Mouse (Mus musculus): Measurements from ENCODE around the gene Vps35. TPM values are rescaled to one million over a fixed set of nuclear protein-coding genes. Genes with fewer than 3 reads are reported as not detected.

The Vps35 gene
- polyA plus RNA-seq, 1 experiment: 146 TPM

- H3K4me1 ChIP-seq (ENCODE audit: control insufficient read depth, insufficient read depth, low read length): no peaks in the 10 kb centered on the region
- H3K27ac ChIP-seq (ENCODE audit: insufficient read depth, low read length): no peak overlapping the region
- TF ChIP-seq POLR2A (IDR thresholded peaks at IDR 0.05; ENCODE audit: insufficient read depth, low read length): no peak
- TF ChIP-seq EP300 (IDR thresholded peaks at IDR 0.05; ENCODE audit: insufficient read depth, low read depth, low read length): no peak
- no peak for TF ChIP-seq CTCF (IDR thresholded peaks at IDR 0.05; ENCODE audit: low read depth, low read length)
- peaks cover 20% of the 10 kb centered on the region for H3K36me3 ChIP-seq (ENCODE audit: control insufficient read depth, insufficient read depth, low read length, poor library complexity, severe bottlenecking)
- H3K27me3 ChIP-seq (ENCODE audit: control insufficient read depth, insufficient read depth, low read length, poor library complexity, severe bottlenecking): no peaks in the 10 kb centered on the region
- H3K9me3 ChIP-seq (replicated peaks; ENCODE audit: control insufficient read depth, insufficient read depth, low read length, poor library complexity, severe bottlenecking): no peaks in the 10 kb centered on the region
- no peak overlapping the region for H3K4me3 ChIP-seq (ENCODE audit: low read depth, low read length)
- no peak overlapping the region for H3K9ac ChIP-seq (ENCODE audit: low read depth, poor library complexity, severe bottlenecking)
Observed at GRCm38 (mm10) chr8:85311743-85312142, 12.1 kb upstream of the Vps35 start.

- no peaks in the 10 kb centered on the region for H3K9me3 ChIP-seq (replicated peaks; ENCODE audit: control insufficient read depth, insufficient read depth, low read length, poor library complexity, severe bottlenecking)
- no peak overlapping the region for H3K4me3 ChIP-seq (ENCODE audit: low read depth, low read length)
- no peaks in the 10 kb centered on the region for H3K27me3 ChIP-seq (ENCODE audit: control insufficient read depth, insufficient read depth, low read length, poor library complexity, severe bottlenecking)
- H3K9ac ChIP-seq (ENCODE audit: low read depth, poor library complexity, severe bottlenecking): no peak overlapping the region
- no peaks in the 10 kb centered on the region for H3K4me1 ChIP-seq (ENCODE audit: control insufficient read depth, insufficient read depth, low read length)
- H3K36me3 ChIP-seq (ENCODE audit: control insufficient read depth, insufficient read depth, low read length, poor library complexity, severe bottlenecking): peaks cover 48% of the 10 kb centered on the region
- TF ChIP-seq CTCF (IDR thresholded peaks at IDR 0.05; ENCODE audit: low read depth, low read length): no peak
- no peak for TF ChIP-seq POLR2A (IDR thresholded peaks at IDR 0.05; ENCODE audit: insufficient read depth, low read length)
- no peak for TF ChIP-seq EP300 (IDR thresholded peaks at IDR 0.05; ENCODE audit: insufficient read depth, low read depth, low read length)
- no peak overlapping the region for H3K27ac ChIP-seq (ENCODE audit: insufficient read depth, low read length)
Observed at GRCm38 (mm10) chr8:85308564-85308963, 9.0 kb upstream of the Vps35 start.

GRCm38 (mm10) chr8:85303531-85303930, 3.9 kb upstream of the Vps35 start:
- no peaks in the 10 kb centered on the region for H3K9me3 ChIP-seq (replicated peaks; ENCODE audit: control insufficient read depth, insufficient read depth, low read length, poor library complexity, severe bottlenecking)
- TF ChIP-seq POLR2A (IDR thresholded peaks at IDR 0.05; ENCODE audit: insufficient read depth, low read length) (no peak), CTCF (IDR thresholded peaks at IDR 0.05; ENCODE audit: low read depth, low read length) (no peak), EP300 (IDR thresholded peaks at IDR 0.05; ENCODE audit: insufficient read depth, low read depth, low read length) (no peak)
- peaks cover 66% of the 10 kb centered on the region for H3K36me3 ChIP-seq (ENCODE audit: control insufficient read depth, insufficient read depth, low read length, poor library complexity, severe bottlenecking)
- no peaks in the 10 kb centered on the region for H3K27me3 ChIP-seq (ENCODE audit: control insufficient read depth, insufficient read depth, low read length, poor library complexity, severe bottlenecking)
- no peak overlapping the region for H3K9ac ChIP-seq (ENCODE audit: low read depth, poor library complexity, severe bottlenecking)
- no peaks in the 10 kb centered on the region for H3K4me1 ChIP-seq (ENCODE audit: control insufficient read depth, insufficient read depth, low read length)
- no peak overlapping the region for H3K27ac ChIP-seq (ENCODE audit: insufficient read depth, low read length)
- no peak overlapping the region for H3K4me3 ChIP-seq (ENCODE audit: low read depth, low read length)

DNA sequence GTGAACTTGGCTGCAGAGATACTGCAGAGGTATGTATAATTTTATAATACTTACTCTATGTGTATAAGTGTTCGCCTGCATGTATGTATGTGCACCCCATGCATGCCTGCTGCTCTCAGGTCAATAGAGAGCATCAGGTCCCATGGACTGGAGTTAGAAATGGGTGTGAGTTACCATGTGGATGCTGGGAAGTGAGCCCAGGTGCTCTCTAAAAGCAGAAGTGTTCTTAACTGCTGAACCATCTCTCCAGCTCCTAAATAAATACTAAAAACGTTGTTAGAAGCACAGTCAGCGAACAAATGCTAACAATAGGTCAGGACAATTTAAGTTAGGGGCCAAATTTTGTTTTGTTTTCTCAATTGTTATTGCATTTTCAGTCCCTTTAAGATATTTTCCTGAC, 3.3 kb upstream of the Vps35 start:
- Histone ChIP-seq H3K9ac (ENCODE audit: low read depth, poor library complexity, severe bottlenecking) (no peak overlapping the region), H3K4me1 (ENCODE audit: control insufficient read depth, insufficient read depth, low read length) (no peaks in the 10 kb centered on the region), H3K4me3 (ENCODE audit: low read depth, low read length) (no peak overlapping the region), H3K36me3 (ENCODE audit: control insufficient read depth, insufficient read depth, low read length, poor library complexity, severe bottlenecking) (peaks cover 61% of the 10 kb centered on the region), H3K9me3 (replicated peaks; ENCODE audit: control insufficient read depth, insufficient read depth, low read length, poor library complexity, severe bottlenecking) (no peaks in the 10 kb centered on the region), H3K27ac (ENCODE audit: insufficient read depth, low read length) (no peak overlapping the region), H3K27me3 (ENCODE audit: control insufficient read depth, insufficient read depth, low read length, poor library complexity, severe bottlenecking) (no peaks in the 10 kb centered on the region)
- TF ChIP-seq POLR2A (IDR thresholded peaks at IDR 0.05; ENCODE audit: insufficient read depth, low read length) (no peak), EP300 (IDR thresholded peaks at IDR 0.05; ENCODE audit: insufficient read depth, low read depth, low read length) (no peak), CTCF (IDR thresholded peaks at IDR 0.05; ENCODE audit: low read depth, low read length) (no peak)

GRCm38 (mm10) chr8:85301941-85302340, 2.3 kb upstream of the Vps35 start:
- Histone ChIP-seq H3K4me1 (ENCODE audit: control insufficient read depth, insufficient read depth, low read length) (no peaks in the 10 kb centered on the region), H3K27me3 (ENCODE audit: control insufficient read depth, insufficient read depth, low read length, poor library complexity, severe bottlenecking) (no peaks in the 10 kb centered on the region), H3K36me3 (ENCODE audit: control insufficient read depth, insufficient read depth, low read length, poor library complexity, severe bottlenecking) (peaks cover 52% of the 10 kb centered on the region), H3K9ac (ENCODE audit: low read depth, poor library complexity, severe bottlenecking) (no peak overlapping the region), H3K9me3 (replicated peaks; ENCODE audit: control insufficient read depth, insufficient read depth, low read length, poor library complexity, severe bottlenecking) (no peaks in the 10 kb centered on the region), H3K27ac (ENCODE audit: insufficient read depth, low read length) (no peak overlapping the region), H3K4me3 (ENCODE audit: low read depth, low read length) (no peak overlapping the region)
- TF ChIP-seq CTCF (IDR thresholded peaks at IDR 0.05; ENCODE audit: low read depth, low read length): no peak
- TF ChIP-seq POLR2A (IDR thresholded peaks at IDR 0.05; ENCODE audit: insufficient read depth, low read length): no peak
- TF ChIP-seq EP300 (IDR thresholded peaks at IDR 0.05; ENCODE audit: insufficient read depth, low read depth, low read length): no peak

- no peak overlapping the region for H3K27ac ChIP-seq (ENCODE audit: insufficient read depth, low read length)
- no peaks in the 10 kb centered on the region for H3K9me3 ChIP-seq (replicated peaks; ENCODE audit: control insufficient read depth, insufficient read depth, low read length, poor library complexity, severe bottlenecking)
- H3K36me3 ChIP-seq (ENCODE audit: control insufficient read depth, insufficient read depth, low read length, poor library complexity, severe bottlenecking): peaks cover 37% of the 10 kb centered on the region
- TF ChIP-seq CTCF (IDR thresholded peaks at IDR 0.05; ENCODE audit: low read depth, low read length): no peak
- TF ChIP-seq EP300 (IDR thresholded peaks at IDR 0.05; ENCODE audit: insufficient read depth, low read depth, low read length): no peak
- no peak for TF ChIP-seq POLR2A (IDR thresholded peaks at IDR 0.05; ENCODE audit: insufficient read depth, low read length)
- peak overlapping the region; percentile 92 for H3K4me3 ChIP-seq (ENCODE audit: low read depth, low read length)
- no peaks in the 10 kb centered on the region for H3K27me3 ChIP-seq (ENCODE audit: control insufficient read depth, insufficient read depth, low read length, poor library complexity, severe bottlenecking)
- H3K4me1 ChIP-seq (ENCODE audit: control insufficient read depth, insufficient read depth, low read length): no peaks in the 10 kb centered on the region
- peak overlapping the region; percentile 62 for H3K9ac ChIP-seq (ENCODE audit: low read depth, poor library complexity, severe bottlenecking)
Observed at GRCm38 (mm10) chr8:85298600-85299433, 785 bp downstream of the Vps35 start.

Data from ES-Bruce4 (cell line).